Mouse (Mus musculus): ENCODE measurements around the gene Olfr961.

Gene Olfr961

GRCm38 (mm10) chr9:39644785-39645184 is at the start of gene Olfr961:
Gene Olfr961, plus strand, starts transcription at chr9:39645085.
- no peak for DNase-seq (ENCODE audit: low spot score)

GRCm38 (mm10) chr9:39602536-39603332 is 42.2 kb upstream of the Olfr961 start:
- DNase-seq (ENCODE audit: low spot score) = no peak

DNA sequence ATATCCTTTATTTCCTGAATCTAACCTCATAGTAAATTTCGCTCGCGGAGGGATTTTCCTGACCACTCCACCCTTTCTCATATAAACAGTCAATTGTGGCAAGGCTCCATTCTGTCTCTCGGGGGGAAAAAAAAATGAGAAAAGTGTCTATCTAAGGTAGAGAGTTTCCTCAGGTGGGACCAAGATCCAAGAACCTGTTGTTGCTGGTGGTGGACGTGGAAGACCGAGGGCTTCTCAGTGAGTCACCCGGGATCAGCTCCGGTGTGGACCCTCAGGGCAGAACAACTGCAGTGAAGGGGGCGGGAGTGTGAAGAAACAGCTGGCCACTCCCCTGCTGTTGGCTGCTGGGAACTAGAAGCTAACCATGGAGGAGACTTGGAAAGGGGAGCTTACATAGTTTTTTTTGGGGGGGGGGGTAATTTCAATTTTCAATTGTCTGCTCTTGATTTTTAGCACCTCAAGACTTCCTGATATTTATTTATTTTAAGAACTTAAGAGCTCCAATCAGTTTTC is 41.5 kb upstream of the Olfr961 start:
- DNase-seq (ENCODE audit: low spot score) = peak; percentile 10

DNA sequence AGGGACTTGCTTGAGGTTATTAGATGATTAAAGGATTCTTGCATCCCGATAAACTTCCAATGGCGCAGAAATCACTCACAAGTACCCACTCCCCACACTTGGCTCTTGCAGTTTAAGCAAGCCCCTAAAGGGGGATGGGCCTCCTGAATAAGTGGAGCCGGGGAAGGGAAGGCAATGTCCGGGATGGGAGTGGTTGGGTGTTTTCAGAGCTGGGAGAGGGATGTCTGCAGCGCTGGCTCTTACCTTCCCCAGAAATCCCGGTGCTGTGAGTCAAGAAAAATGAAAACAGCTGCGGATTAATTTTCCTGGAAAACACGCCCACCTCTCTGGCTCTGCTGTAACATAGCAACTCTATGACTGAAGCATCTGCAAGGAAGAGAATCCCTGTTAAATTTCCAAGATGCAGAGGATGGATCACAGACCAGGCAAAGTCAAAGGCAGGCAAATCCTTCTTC is 40.9 kb upstream of the Olfr961 start, which contains the start of gene AW551984:
AW551984 (minus strand) TSS at position 405 of the 455 bp plus-strand sequence.
- DNase-seq (ENCODE audit: low spot score) = peak; percentile 10

GRCm38 (mm10) chr9:39608497-39608896 is 36.4 kb upstream of the Olfr961 start:
- DNase-seq (ENCODE audit: low spot score) = no peak

- DNase-seq (ENCODE audit: low spot score) = no peak
These were observed 34.5 kb upstream of the Olfr961 start, which contains the start of gene Olfr148 for GRCm38 (mm10) chr9:39610355-39610754. Gene Olfr148, plus strand, starts transcription at chr9:39610655.

GRCm38 (mm10) chr9:39611953-39612352 is 32.9 kb upstream of the Olfr961 start:
- no peak for DNase-seq (ENCODE audit: low spot score)

DNA sequence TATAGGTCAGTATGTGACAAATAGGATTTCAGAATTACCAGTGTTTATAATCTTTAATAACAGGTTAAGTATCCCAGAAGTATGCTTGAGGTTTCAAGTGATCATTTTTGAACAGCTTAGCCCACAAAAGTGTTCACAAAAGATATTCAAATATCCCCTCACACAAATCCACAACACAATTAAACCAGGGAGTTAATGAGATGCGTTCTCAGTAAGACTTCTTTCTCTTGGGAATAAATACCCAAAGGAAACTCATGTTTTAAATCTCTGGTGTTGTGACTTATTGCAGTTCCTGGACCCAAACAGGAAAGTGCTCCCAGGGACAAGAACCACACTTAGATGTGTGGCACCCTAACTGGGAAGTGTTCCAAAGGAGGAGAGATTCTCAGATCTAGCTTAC is 23.8 kb upstream of the Olfr961 start, which contains the start of gene Olfr960:
Olfr960 (plus strand) TSS at position 301 of the 400 bp plus-strand sequence.
- no peak for DNase-seq (ENCODE audit: low spot score)

DNA sequence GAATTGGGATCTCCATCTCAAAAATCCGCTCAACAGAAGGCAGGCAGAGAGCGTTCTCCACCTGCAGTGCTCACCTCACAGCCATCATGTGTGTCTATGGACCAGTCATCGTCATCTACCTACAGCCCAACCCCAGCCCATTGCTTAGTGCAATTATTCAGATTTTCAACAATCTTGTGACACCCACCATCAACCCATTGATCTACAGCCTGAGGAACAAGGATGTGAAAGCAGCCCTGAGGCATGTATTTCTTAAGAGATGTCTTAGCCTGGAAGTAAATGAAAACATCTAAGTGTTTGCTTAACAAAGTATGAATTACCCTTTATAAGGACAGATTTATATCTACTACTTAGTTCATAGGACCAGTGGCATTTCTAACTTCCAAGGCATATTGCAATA is 21.1 kb upstream of the Olfr961 start:
- no peak for DNase-seq (ENCODE audit: low spot score)

DNA sequence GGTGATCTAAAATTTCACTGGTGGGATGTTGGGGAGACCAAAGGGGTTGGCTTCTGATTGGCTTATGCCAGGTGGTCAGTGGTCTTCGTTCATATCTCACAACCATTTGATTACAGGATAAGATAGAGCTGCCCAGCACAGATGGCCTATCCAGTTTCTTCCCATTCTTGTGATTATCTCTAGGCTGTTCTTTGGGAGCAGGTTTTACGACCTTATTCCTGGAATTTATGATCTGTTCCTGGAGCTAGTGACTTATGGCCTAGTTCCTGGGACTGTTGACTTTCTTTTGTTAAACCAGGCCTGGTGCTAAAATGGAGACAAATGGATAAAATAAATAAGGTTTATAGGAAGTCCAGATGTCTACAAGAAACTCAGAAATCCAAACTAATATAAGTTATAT is 20.2 kb upstream of the Olfr961 start:
- no peak for DNase-seq (ENCODE audit: low spot score)

DNA sequence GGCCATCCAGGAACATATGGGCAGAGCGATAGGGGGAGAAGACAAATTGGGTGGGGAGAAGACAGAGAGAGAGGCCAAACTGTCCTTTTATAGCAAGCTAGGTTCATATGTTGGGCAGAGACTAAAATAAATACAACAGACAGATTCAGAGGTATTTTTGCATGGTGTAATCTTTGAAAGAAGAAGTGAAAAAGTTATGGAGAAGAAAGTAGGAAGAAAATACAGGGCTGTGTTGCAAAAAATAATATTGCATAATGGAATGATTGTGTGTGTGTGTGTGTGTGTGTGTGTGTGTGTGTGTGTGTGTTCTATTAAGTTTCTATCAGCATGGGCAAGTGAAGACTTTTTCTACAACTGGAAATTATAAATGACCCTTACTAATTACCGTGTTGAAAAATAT is 15.8 kb upstream of the Olfr961 start:
- no peak for DNase-seq (ENCODE audit: low spot score)

DNA sequence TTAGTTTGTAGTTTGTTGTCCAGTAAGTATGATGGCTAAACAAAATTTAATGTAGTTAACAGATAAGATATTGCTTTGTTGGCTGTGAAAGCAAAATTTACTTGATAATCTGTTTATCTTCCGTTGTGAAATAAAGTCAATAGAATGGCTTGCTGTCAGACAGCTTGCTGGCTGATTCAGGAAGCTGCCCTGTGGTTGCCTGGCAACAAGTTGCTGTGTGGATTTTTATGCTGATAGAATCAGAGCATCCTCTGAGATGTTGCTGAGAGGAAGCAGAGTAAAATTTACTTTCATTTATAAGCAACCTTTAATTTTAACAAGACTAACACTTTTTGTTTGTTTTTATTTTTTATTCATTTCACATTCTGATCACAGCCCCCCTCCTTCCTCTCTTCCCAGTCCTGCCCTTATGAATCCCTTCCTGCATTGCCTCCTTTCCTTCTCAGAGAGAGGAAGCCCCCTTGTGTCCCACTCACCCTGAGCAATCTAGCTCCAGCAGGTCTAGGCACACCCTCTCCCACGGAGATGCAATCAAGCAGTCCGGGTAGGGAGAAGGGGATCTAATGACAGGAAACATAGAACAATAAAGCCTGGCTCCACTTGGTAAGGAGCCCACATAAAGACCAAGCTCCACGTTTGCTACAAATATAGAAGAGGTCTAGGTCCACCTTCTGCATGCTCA is 10.8 kb upstream of the Olfr961 start:
- DNase-seq (ENCODE audit: low spot score) = no peak

- DNase-seq (ENCODE audit: low spot score) = no peak
These were observed 2.5 kb downstream of the Olfr961 start for GRCm38 (mm10) chr9:39647382-39647781.

- DNase-seq (ENCODE audit: low spot score) = no peak
These were observed 10.0 kb downstream of the Olfr961 start for GRCm38 (mm10) chr9:39654756-39655396.

- no peak for DNase-seq (ENCODE audit: low spot score)
These were observed 22.0 kb downstream of the Olfr961 start, which contains the start of gene Olfr963 for GRCm38 (mm10) chr9:39666905-39667304. Gene Olfr963, plus strand, starts transcription at chr9:39667205.

DNA sequence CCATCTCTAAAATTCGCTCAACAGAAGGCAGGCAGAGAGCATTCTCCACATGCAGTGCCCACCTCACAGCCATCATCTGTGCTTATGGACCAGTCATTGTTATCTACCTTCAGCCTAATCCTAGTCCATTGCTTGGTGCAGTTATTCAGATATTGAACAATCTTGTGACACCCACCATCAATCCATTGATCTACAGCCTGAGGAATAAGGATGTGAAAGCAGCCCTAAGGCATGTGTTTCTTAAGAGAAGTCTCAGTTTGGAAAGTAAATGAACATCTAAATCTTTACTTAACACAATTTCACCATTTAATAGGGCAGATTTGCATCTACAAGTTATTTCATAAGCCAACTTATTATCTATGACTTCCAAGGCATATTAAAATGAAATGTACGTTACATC is 24.8 kb downstream of the Olfr961 start:
- DNase-seq (ENCODE audit: low spot score) = no peak

GRCm38 (mm10) chr9:39674820-39675219 is 29.9 kb downstream of the Olfr961 start:
- no peak for DNase-seq (ENCODE audit: low spot score)

DNA sequence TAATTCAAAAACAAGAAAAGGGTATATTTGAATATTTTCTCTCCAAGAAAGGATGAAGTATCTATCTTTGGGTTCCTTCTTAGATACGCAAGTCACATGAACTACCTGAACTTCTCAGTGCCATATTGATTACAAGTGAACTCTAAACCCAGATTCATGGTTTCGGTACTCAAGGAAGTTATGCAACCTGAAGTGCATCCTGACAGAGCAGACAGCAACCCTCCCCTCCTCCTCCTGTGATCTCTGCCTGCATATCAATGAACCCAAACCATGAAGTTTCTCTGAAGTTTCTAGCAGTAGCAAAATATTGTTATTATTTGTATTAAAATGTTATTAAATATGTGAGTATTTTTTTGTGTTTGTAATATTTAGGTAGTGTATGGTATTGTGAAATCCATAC is 33.7 kb downstream of the Olfr961 start:
- DNase-seq (ENCODE audit: low spot score) = no peak

DNA sequence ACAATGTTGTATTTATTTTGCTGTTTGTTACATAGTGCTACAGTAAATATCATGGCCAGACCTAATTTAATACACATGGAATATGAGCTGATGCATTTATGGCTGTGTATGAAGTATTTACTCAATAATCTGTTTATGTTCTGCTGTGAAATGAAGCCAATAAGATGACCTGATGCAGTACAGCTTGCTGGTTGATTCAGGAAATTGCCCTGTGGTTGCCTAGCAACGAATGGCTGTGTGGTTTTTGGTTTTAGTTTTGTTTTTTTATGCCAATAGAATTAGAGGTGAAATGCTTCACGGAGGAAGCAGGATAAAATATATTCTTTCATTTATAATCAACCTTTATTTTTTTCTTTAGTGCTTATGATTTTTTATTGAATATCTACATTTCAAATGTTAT is 34.4 kb downstream of the Olfr961 start:
- DNase-seq (ENCODE audit: low spot score) = no peak

Data from urinary bladder, postnatal 14 days (tissue).